Mouse (Mus musculus): Measurements from ENCODE around the gene Gal3st2b. TPM values are rescaled to one million over a fixed set of nuclear protein-coding genes. Genes with fewer than 3 reads are reported as not detected.
"Not testable (repeated sequence)": the region's sequence is repeated elsewhere in the genome, so short reads cannot be mapped to it uniquely, and the experiment has no call there.

Gal3st2b gene
- polyA plus RNA-seq, 1 experiment from 2014 or later = not detected

GRCm38 (mm10) chr1:93991068-93991467 lies 73.0 kb downstream of the Gal3st2b start:
- H3K4me1 ChIP-seq; H3K9me3 ChIP-seq; DNase-seq (ENCODE audit: extremely low spot score, low spot score); H3K27ac ChIP-seq; H3K36me3 ChIP-seq (replicated peaks); H3K27me3 ChIP-seq (ENCODE audit: poor library complexity, severe bottlenecking); H3K4me3 ChIP-seq: not testable (repeated sequence)
- 78% methylated on average over 2 of the region's 2 CpGs for WGBS

- not testable (repeated sequence) for DNase-seq (ENCODE audit: extremely low spot score, low spot score); H3K36me3 ChIP-seq (replicated peaks); H3K27ac ChIP-seq; H3K9me3 ChIP-seq; H3K27me3 ChIP-seq (ENCODE audit: poor library complexity, severe bottlenecking); H3K4me1 ChIP-seq; H3K4me3 ChIP-seq
- WGBS = 89% methylated on average over 3 of the region's 3 CpGs
These were observed 73.4 kb downstream of the Gal3st2b start for GRCm38 (mm10) chr1:93991491-93991890.

Other genes with a start within 250 kb of the Gal3st2b start
- gene Bok, start 232.7 kb upstream of the Gal3st2b start, polyA plus RNA-seq (2016; fragmentation: Nextera tagmentation; extraction: Ambion mirVana) = 50.9 and 55.3 TPM in 2 replicates
- 82.4 and 90.2 TPM in 2 replicates for gene Atg4b, start 166.8 kb upstream of the Gal3st2b start, polyA plus RNA-seq (2016; fragmentation: Nextera tagmentation; extraction: Ambion mirVana)
- gene Thap4, start 163.4 kb upstream of the Gal3st2b start, polyA plus RNA-seq (2016; fragmentation: Nextera tagmentation; extraction: Ambion mirVana) = 48.2 and 48.8 TPM in 2 replicates
- 278 and 306 TPM in 2 replicates for gene Dtymk, start 116.4 kb upstream of the Gal3st2b start, polyA plus RNA-seq (2016; fragmentation: Nextera tagmentation; extraction: Ambion mirVana)
- 30.7 and 32.9 TPM in 2 replicates for gene Ing5, start 114.3 kb upstream of the Gal3st2b start, polyA plus RNA-seq (2016; fragmentation: Nextera tagmentation; extraction: Ambion mirVana)
- 13.3 and 16.0 TPM in 2 replicates for gene D2hgdh, start 93.4 kb upstream of the Gal3st2b start, polyA plus RNA-seq (2016; fragmentation: Nextera tagmentation; extraction: Ambion mirVana)
- gene Gal3st2, start 57.0 kb upstream of the Gal3st2b start, polyA plus RNA-seq (2016; fragmentation: Nextera tagmentation; extraction: Ambion mirVana) = not detected in 2 replicates
- gene Gal3st2c, start 72.2 kb downstream of the Gal3st2b start, polyA plus RNA-seq (2016; fragmentation: Nextera tagmentation; extraction: Ambion mirVana) = not detected in 2 replicates
- not detected in 2 replicates for gene Neu4, start 102.1 kb downstream of the Gal3st2b start, polyA plus RNA-seq (2016; fragmentation: Nextera tagmentation; extraction: Ambion mirVana)
- 0.11 TPM in 1 of 2 replicates, not detected in the other for gene Pdcd1, start 134.2 kb downstream of the Gal3st2b start, polyA plus RNA-seq (2016; fragmentation: Nextera tagmentation; extraction: Ambion mirVana)